Mouse (Mus musculus) liver, embryonic 12.5 days (tissue): Measurements from ENCODE around the gene Tnfsf13. TPM values are rescaled to one million over a fixed set of nuclear protein-coding genes. Genes with fewer than 3 reads are reported as not detected.

Experiments
- ATAC-seq: fragments of 200-750 bp; cut with Nextera tagmentation; 2 replicates; pipeline ENCODE4 v1.8.0; 2017; ENCODE audit warnings: moderate number of reproducible peaks, mild to moderate bottlenecking, moderate library complexity
- H3K27ac ChIP-seq: fragments of 300-500 bp; sonication (generic); 2 replicates; pipeline ENCODE4 v1.5.1; 2016; ENCODE audit warnings: mild to moderate bottlenecking
- H3K27me3 ChIP-seq: fragments of 300-500 bp; sonication (generic); replicated peaks from 2 replicates; pipeline ENCODE4 v1.6.1; 2016; ENCODE audit warnings: mild to moderate bottlenecking, moderate library complexity
- H3K36me3 ChIP-seq: fragments of 300-500 bp; sonication (generic); 2 replicates; pipeline ENCODE4 v1.6.1; 2016; ENCODE audit warnings: mild to moderate bottlenecking, moderate library complexity
- H3K4me1 ChIP-seq: fragments of 300-500 bp; sonication (generic); 2 replicates; pipeline ENCODE4 v1.6.1; 2016
- H3K4me2 ChIP-seq: fragments of 300-500 bp; sonication (generic); 2 replicates; pipeline ENCODE4 v1.6.1; 2016; ENCODE audit warnings: mild to moderate bottlenecking, moderate library complexity
- H3K4me3 ChIP-seq: fragments of 300-500 bp; sonication (generic); 2 replicates; pipeline ENCODE4 v1.5.1; 2016; ENCODE audit warnings: mild to moderate bottlenecking, moderate library complexity
- H3K9ac ChIP-seq: fragments of 300-500 bp; sonication (generic); 2 replicates; pipeline ENCODE4 v1.6.1; 2016; ENCODE audit warnings: mild to moderate bottlenecking, moderate library complexity
- H3K9me3 ChIP-seq: fragments of 300-500 bp; sonication (generic); replicated peaks from 2 replicates; pipeline ENCODE4 v1.6.1; 2016; ENCODE audit warnings: mild to moderate bottlenecking, moderate library complexity
- whole genome bisulfite sequencing: fragments of 180-500 bp; shearing (Covaris S2); methylation state at CpG from one replicate; pipeline ENCODE4 v1.1.7; 2016; ENCODE audit not compliant: insufficient replicate concordance; 5-methylcytosine and 5-hydroxymethylcytosine counted together
- polyA plus RNA-seq: library from polyadenylated mRNA; unstranded; fragments of >200 nt; fragmentation: Nextera tagmentation; extraction: Ambion mirVana; gene quantifications from 2 replicates; pipeline ENCODE4 v1.2.1, GENCODE M21; 2016

Tnfsf13 gene
- polyA plus RNA-seq, 1 experiment from 2014 or later = 0.14 TPM

- Histone ChIP-seq H3K9ac (no peak overlapping the region), H3K27ac (no peak overlapping the region), H3K27me3 (no peaks in the 10 kb centered on the region), H3K4me3 (no peak overlapping the region), H3K36me3 (no peaks in the 10 kb centered on the region), H3K4me2 (no peak overlapping the region), H3K4me1 (peaks cover 50% of the 10 kb centered on the region), H3K9me3 (no peaks in the 10 kb centered on the region)
- ATAC-seq = no peak
- 80% methylated on average over 20 of the region's 20 CpGs for WGBS
Measured at GRCm38 (mm10) chr11:69712954-69713672, 27.5 kb upstream of the Tnfsf13 start.

DNA sequence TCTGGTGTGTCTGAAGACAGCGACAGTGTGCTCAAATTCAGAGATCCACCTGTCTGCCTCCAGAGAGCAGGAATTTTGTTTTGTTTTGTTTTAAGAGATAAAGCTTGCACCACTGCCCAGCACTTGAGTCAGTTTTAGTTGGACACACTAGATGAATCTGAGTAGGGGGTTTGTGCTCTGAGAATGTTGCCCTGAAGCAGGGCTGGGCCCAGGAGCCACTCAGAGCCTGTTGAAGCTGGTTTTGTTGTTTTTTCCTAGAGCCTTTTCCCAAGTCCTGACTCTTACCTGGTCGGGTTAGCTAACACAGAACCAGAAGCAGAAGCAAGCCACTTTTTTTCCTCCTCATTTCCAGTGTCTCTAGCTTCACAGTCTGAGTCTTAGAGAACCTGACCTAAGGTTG, 25.5 kb upstream of the Tnfsf13 start:
- Histone ChIP-seq H3K4me2 (no peak overlapping the region), H3K9ac (peak overlapping the region; percentile 22; the same call in 1 of the 2 replicates), H3K27ac (0 out of 2 replicates have a peak overlapping the region, but pooled peaks have one; percentile 15), H3K4me3 (no peak overlapping the region), H3K4me1 (peaks cover 40% of the 10 kb centered on the region), H3K27me3 (no peaks in the 10 kb centered on the region), H3K36me3 (no peaks in the 10 kb centered on the region), H3K9me3 (no peaks in the 10 kb centered on the region)
- no peak for ATAC-seq
- 62% methylated on average over 2 of the region's 2 CpGs for WGBS

GRCm38 (mm10) chr11:69710470-69710869, 24.9 kb upstream of the Tnfsf13 start:
- H3K36me3 ChIP-seq = no peaks in the 10 kb centered on the region
- no peak overlapping the region for H3K4me3 ChIP-seq
- peaks cover 34% of the 10 kb centered on the region for H3K4me1 ChIP-seq
- ATAC-seq = peak; percentile 57
- WGBS = 62% methylated on average over 3 of the region's 3 CpGs
- 0 out of 2 replicates have a peak overlapping the region, but pooled peaks have one; percentile 2 for H3K9ac ChIP-seq
- peak overlapping the region; percentile 18; the same call in 1 of the 2 replicates for H3K27ac ChIP-seq
- no peaks in the 10 kb centered on the region for H3K27me3 ChIP-seq
- H3K4me2 ChIP-seq = 0 out of 2 replicates have a peak overlapping the region, but pooled peaks have one; percentile 9
- no peaks in the 10 kb centered on the region for H3K9me3 ChIP-seq

- H3K9ac ChIP-seq = peak overlapping the region; percentile 45; the same call in 1 of the 2 replicates
- peak overlapping the region; percentile 18 for H3K27ac ChIP-seq
- ATAC-seq = peak; percentile 46; the same call in 1 of the 2 replicates
Measured at GRCm38 (mm10) chr11:69709554-69710446, 24.2 kb upstream of the Tnfsf13 start.

DNA sequence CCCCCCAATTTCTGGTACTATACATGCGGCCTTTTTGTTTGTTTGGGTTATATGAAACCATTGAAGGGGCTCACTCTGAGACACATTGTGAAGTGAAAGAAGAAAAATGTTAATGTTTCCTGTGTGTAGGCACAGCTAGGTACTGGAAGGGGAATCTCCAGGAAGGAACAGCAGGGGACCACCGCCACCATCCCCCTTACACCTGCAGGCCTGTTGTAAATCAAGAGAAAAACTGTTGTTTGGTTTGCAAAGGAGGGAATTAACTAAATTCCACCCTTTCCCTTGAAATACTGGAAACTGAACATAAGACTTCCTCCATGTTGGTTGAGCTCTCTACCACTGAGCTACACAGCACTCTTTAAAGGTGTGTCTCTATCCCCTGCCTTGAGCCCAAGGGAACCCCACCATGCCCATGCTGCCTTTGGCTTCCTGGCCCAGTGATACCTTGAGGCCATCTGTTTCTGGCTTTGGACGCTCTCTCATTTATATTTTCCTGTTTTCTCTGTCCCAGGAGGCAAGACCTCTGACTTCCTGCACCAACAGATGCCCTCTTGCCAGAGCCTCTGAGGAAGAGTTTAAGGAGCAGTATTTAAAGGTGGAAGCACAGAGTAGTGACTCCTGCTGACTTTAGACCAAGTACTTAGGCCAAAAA, 23.2 kb upstream of the Tnfsf13 start:
- Histone ChIP-seq H3K9ac (no peak overlapping the region; the same call in 1 of the 2 replicates), H3K4me1 (peaks cover 36% of the 10 kb centered on the region), H3K27ac (no peak overlapping the region), H3K9me3 (no peaks in the 10 kb centered on the region), H3K4me2 (no peak overlapping the region), H3K4me3 (no peak overlapping the region), H3K36me3 (no peaks in the 10 kb centered on the region), H3K27me3 (no peaks in the 10 kb centered on the region)
- ATAC-seq = no peak
- 76% methylated on average over 3 of the region's 3 CpGs for WGBS

More at GRCm38 (mm10) chr11:69709554-69710446, 24.2 kb upstream of the Tnfsf13 start:
- no peak overlapping the region for H3K4me3 ChIP-seq
- WGBS = 41% methylated on average over 11 of the region's 11 CpGs
- H3K27me3 ChIP-seq = no peaks in the 10 kb centered on the region
- H3K36me3 ChIP-seq = no peaks in the 10 kb centered on the region
- H3K9me3 ChIP-seq = no peaks in the 10 kb centered on the region
- H3K4me1 ChIP-seq = peaks cover 32% of the 10 kb centered on the region
- 0 out of 2 replicates have a peak overlapping the region, but pooled peaks have one; percentile 9 for H3K4me2 ChIP-seq

GRCm38 (mm10) chr11:69707873-69708381, 22.3 kb upstream of the Tnfsf13 start:
- Histone ChIP-seq H3K36me3 (no peaks in the 10 kb centered on the region), H3K27ac (no peak overlapping the region), H3K4me3 (no peak overlapping the region), H3K9ac (no peak overlapping the region), H3K4me1 (peaks cover 36% of the 10 kb centered on the region), H3K4me2 (no peak overlapping the region), H3K27me3 (no peaks in the 10 kb centered on the region), H3K9me3 (no peaks in the 10 kb centered on the region)
- WGBS = 66% methylated on average over 4 of the region's 4 CpGs
- ATAC-seq = no peak

GRCm38 (mm10) chr11:69707480-69707847, 21.9 kb upstream of the Tnfsf13 start:
- Histone ChIP-seq H3K36me3 (no peaks in the 10 kb centered on the region), H3K27me3 (no peaks in the 10 kb centered on the region), H3K9ac (no peak overlapping the region), H3K4me2 (no peak overlapping the region), H3K9me3 (no peaks in the 10 kb centered on the region), H3K4me1 (peaks cover 36% of the 10 kb centered on the region), H3K4me3 (no peak overlapping the region), H3K27ac (no peak overlapping the region)
- 83% methylated on average over 4 of the region's 4 CpGs for WGBS
- no peak for ATAC-seq

GRCm38 (mm10) chr11:69706775-69707479, 21.3 kb upstream of the Tnfsf13 start:
- Histone ChIP-seq H3K4me1 (peaks cover 36% of the 10 kb centered on the region), H3K9me3 (no peaks in the 10 kb centered on the region), H3K4me3 (no peak overlapping the region), H3K4me2 (no peak overlapping the region), H3K9ac (no peak overlapping the region), H3K27me3 (no peaks in the 10 kb centered on the region), H3K36me3 (no peaks in the 10 kb centered on the region), H3K27ac (0 out of 2 replicates have a peak overlapping the region, but pooled peaks have one; percentile 1)
- WGBS = 65% methylated on average over 6 of the region's 6 CpGs
- ATAC-seq = no peak

DNA sequence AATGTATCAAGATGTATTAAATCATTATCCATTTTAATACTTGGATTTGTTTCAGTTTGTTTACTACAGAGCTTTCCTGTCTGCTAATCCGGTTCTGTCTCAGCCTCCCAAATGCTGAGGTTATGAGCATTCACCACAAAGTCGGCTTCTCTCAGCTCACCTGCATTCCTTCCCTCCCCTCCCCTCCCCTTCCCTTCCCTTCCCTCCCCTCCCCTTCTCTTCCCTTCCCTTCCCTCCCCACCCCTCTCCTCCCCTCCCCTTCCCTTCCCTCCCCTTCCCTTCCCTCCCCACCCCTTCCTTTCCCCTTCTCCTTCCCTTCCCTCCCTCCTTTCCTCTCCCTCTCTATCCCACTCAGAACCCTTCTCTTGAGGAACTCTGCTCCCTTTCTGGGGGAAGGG, 19.0 kb upstream of the Tnfsf13 start:
- Histone ChIP-seq H3K9ac (no peak overlapping the region), H3K36me3 (no peaks in the 10 kb centered on the region), H3K4me3 (no peak overlapping the region), H3K4me2 (no peak overlapping the region), H3K9me3 (no peaks in the 10 kb centered on the region), H3K4me1 (peaks cover 24% of the 10 kb centered on the region), H3K27me3 (no peaks in the 10 kb centered on the region), H3K27ac (0 out of 2 replicates have a peak overlapping the region, but pooled peaks have one; percentile 3)
- WGBS = 28% methylated on average over 2 of the region's 2 CpGs
- no peak for ATAC-seq

GRCm38 (mm10) chr11:69703814-69704612, 18.4 kb upstream of the Tnfsf13 start:
- Histone ChIP-seq H3K36me3 (no peaks in the 10 kb centered on the region), H3K4me3 (no peak overlapping the region), H3K9me3 (no peaks in the 10 kb centered on the region), H3K27me3 (no peaks in the 10 kb centered on the region), H3K27ac (no peak overlapping the region), H3K4me2 (no peak overlapping the region), H3K9ac (no peak overlapping the region), H3K4me1 (peaks cover 22% of the 10 kb centered on the region)
- WGBS = 53% methylated on average over 8 of the region's 8 CpGs
- no peak for ATAC-seq
